Mouse (Mus musculus): Measurements from ENCODE around the gene Olfr1378.

Gene Olfr1378

DNA sequence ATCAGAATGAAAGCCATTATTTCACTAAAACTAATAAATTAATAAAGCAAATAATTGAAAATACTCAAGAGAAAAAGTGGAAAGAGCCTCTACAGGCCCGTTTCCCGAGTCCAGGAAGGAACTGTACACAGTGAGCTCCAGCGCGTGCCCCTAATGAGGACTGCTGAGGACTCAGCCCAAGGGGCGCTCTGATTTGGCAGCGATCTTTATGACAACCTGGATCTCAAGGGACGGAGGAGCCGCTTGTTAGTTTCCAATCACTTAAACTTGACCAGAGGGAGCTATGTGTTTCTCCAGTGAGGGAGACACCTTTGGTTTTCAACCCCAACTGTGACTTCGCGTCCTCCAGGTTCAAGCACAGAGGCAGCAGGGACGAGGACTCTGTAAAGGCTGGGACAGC lies at the start of gene Olfr1378:
Gene Olfr1378, plus strand, starts transcription at position 301 of the 400 bp plus-strand sequence.
- DNase-seq (ENCODE audit: low spot score) = no peak

DNA sequence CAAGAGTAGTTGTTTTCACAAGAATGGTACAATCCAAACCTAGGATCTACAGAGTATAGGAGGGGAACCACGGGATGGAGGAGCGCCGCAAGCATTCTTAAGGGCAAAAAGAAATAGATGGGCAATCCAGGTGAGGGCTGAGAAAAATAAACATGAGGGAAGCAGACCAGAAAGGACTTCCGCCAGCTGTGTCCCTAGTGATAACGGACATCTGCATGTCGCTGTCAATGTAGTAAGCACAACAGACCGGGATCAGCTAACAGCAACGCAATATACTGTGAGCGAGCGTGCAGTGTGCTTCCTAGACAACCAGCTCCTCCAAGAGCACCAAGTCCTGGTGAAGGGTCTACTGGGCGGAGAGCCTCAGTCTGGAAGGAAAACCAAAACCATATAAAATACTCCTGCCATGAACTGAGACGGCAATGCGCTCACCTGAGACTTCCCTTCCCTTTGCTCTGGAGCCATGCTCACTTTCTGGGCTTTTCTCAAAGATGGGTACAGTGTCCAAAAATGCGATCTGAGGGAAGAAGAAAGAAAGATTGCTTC lies 35.8 kb upstream of the Olfr1378 start:
- DNase-seq (ENCODE audit: low spot score) = no peak

- peak; percentile 15 for DNase-seq (ENCODE audit: low spot score)
These were observed 35.3 kb upstream of the Olfr1378 start for GRCm38 (mm10) chr11:50931021-50931420.

- DNase-seq (ENCODE audit: low spot score) = peak; percentile 60
These were observed 34.9 kb upstream of the Olfr1378 start, which contains the start of gene Zfp354b for GRCm38 (mm10) chr11:50931451-50931866. Gene Zfp354b (minus strand): TSS chr11:50931633.

DNA sequence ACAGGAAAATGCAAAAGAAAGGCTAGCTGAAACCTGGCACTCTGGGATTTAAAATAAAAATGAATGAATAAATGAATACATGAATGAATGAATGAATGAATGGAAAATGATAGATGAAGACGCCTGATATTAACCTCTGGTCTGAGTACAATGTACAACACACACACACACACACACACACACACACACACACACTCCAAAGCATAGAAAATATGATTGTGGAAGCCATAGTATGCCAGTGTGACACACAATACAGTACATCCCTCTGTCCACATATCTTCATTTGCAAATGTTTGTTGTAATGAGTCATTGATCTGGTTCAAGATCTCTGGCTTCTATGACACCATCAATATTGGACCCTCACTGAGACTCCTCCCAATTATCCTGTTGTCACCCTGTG lies 34.3 kb upstream of the Olfr1378 start:
- DNase-seq (ENCODE audit: low spot score) = no peak

DNA sequence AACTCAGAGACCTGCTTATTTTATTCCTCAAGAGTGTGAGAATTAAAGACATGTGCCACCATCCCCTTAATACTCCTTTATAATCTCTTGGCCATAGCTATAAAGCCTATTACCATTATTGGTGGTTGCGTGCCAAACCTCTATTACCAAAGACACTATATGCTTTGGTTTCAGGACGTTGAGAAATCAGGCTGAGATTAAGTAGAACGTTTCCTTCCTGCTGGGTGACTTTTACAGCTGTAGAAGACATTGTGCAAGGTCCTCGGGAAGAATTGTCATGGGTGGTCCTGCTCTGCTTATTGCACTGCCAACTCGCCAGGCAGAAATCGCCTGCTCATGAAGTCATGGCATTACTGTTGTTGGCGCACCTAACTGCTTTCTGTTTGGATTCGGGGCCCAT lies 27.9 kb upstream of the Olfr1378 start:
- DNase-seq (ENCODE audit: low spot score) = no peak

DNA sequence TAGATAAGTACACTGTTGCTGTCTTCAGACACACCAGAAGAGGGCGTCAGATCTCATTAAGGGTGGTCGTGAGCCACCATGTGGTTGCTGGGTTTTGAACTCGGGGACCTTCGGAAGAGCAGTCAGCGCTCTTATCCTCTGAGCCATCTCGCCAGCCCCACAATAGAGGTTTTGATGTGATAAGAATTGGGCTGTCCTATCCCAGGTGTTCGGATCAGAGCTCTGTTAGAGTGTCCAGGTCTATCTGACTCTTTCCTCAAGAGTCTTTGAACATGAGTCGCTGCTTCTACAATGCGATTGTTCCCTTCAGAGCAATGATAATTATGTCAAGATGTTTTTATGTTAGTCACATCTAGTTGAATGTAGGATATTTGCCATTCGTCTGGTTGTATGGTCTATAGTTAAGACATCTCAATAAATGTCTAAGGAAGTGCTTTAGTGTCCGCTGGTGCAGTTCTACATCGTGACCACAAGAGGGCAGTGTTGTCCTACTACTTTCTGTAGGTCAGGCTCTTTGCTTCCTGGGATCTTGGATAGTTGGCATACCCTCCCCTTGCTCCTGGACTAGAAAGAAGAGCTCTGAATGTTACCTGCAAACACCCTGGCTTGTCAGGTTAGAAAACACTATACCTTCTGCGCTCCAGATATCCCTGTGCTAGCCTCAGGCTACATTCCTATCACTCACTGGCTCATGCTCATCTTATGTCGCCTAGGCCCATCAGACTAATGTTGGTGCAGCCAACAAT lies 26.5 kb upstream of the Olfr1378 start:
- no peak for DNase-seq (ENCODE audit: low spot score)

DNA sequence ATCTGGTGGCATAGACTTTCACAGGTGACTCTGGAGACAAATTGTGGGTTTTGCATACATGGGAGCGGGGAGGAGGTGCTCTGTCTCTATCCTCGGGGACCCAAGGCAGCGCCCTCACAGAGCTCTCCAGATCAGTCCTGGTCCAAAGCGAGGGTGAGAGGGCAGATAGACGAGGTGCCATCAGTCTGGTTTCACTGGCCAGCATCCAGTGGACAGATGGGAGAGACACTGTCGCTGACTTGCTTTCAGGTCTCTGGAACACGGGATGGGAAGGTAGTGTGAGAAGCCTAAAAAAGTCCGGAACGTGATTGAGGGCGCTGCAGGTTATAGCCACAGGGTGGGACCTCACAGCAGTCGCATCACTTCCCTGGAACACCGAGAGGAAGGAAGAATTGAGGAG lies 23.9 kb upstream of the Olfr1378 start:
- no peak for DNase-seq (ENCODE audit: low spot score)

DNA sequence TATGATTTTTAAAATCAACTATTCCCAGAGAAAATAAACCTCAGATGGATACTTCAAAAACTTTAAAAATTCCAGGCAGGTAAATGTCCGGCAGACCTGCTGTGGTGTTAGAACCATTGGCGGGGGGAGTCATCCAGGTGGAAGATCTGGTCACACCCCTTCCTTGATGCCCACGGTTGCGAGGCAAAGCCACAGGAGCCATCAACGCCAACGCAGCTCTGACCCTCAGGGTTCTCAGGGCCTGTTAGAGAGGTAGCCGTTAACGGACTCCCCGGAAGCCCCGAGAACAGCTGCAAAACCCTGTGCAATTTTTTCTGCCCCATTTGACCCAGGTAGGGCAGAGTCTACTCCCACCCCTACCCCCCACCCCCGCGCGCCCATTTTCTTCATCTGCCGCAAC lies 22.8 kb upstream of the Olfr1378 start, which contains the start of gene 4933414I15Rik:
Gene 4933414I15Rik, minus strand, starts transcription at position 260 of the 400 bp plus-strand sequence.
- DNase-seq (ENCODE audit: low spot score) = no peak

- no peak for DNase-seq (ENCODE audit: low spot score)
These were observed 14.0 kb upstream of the Olfr1378 start for GRCm38 (mm10) chr11:50952290-50952689.

GRCm38 (mm10) chr11:50953665-50954064 lies 12.7 kb upstream of the Olfr1378 start, which contains the start of gene Prop1:
Gene Prop1 (minus strand): TSS chr11:50953765.
- no peak for DNase-seq (ENCODE audit: low spot score)

GRCm38 (mm10) chr11:50964886-50965285 lies 1.4 kb upstream of the Olfr1378 start:
- no peak for DNase-seq (ENCODE audit: low spot score)

DNA sequence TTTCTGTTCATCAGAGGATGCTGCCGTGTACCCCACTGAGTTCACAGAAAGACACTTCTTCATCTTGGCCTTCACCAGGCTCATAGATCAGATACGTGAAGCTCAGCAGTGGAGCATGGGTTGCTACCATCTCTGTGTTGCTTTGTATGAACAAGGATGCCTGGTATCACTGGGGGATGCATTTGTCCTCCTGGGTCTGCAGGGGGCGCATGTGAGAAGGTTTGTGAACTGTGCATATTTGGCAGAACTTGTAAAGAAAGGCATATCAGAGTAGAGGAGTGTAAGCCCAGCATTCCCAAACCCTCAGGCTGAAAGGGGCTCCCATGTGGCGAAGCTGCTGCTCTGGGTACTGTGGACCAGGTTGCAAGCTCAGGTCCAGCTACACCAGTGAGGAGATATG lies 10.9 kb downstream of the Olfr1378 start:
- no peak for DNase-seq (ENCODE audit: low spot score)

DNA sequence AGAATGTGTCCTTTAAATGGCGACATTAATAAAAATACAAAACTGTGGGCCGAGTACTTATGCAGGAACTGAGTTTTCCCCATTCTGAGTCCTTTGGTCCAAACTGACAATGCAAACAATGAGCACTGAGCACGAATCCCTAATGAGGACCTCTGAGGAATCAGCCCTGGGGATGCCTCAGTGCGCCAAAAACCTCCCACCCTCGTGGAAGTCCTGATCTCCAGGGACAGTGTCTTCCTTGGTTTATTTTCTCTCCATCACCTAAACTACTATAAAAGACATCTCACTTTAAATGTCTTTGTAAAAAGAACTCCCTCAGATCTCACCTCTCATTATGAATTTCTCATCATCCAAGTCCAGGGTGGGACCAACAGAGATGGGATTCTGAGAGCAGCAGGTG lies 15.3 kb downstream of the Olfr1378 start, which contains the start of gene Olfr1377:
Gene Olfr1377, plus strand, starts transcription at position 301 of the 400 bp plus-strand sequence.
- no peak for DNase-seq (ENCODE audit: low spot score)

- DNase-seq (ENCODE audit: low spot score) = no peak
These were observed 37.0 kb downstream of the Olfr1378 start, which contains the start of gene Olfr51 for GRCm38 (mm10) chr11:51003296-51003695. Gene Olfr51 (plus strand): TSS chr11:51003596.

DNA sequence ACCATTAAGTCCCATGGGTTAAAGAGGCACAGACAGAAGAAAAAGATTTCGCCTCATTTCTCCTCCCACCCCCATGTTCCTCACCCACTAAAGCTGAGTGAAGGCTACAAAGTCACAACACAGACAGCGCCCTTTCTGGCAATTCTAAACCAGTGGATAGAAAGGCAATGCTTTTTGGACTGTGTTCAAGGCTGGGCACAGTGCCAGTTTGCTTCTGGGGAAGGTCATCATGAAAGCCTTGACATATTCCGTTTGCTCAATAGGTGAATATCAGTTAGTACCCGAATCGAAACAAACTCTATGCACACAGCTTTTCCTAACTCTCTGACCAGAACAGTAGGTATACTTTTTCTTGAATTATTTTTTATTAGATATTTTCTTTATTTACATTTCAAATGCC lies 45.5 kb downstream of the Olfr1378 start:
- no peak for DNase-seq (ENCODE audit: low spot score)

- DNase-seq (ENCODE audit: low spot score) = no peak
These were observed 47.6 kb downstream of the Olfr1378 start, which contains the start of gene Olfr54 for GRCm38 (mm10) chr11:51013936-51014335. Gene Olfr54 (plus strand): TSS chr11:51014236.

DNA sequence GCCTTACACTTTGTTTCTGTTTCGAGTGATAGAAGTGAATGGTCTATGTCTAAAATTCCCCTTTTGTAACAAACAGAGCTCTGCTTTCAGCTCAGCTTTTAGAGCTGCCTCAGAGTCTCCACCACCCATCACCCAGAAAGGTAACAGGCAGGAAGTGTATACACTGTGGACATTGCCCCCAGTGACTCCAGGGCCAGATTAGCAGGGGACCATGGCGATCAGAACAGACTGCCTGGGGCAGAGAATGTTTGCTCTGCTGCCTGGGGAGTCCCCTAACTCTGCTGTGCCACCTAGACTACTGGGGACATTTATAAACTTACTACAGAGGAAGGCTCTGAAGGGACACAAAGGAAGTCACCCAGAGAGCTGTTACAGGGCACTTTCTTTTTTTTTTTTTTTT lies 50.0 kb downstream of the Olfr1378 start:
- no peak for DNase-seq (ENCODE audit: low spot score)

Measured in urinary bladder, postnatal 25 days (tissue).